32 mouse cellular contexts compared by ENCODE assay signal in the genomic region with DNA sequence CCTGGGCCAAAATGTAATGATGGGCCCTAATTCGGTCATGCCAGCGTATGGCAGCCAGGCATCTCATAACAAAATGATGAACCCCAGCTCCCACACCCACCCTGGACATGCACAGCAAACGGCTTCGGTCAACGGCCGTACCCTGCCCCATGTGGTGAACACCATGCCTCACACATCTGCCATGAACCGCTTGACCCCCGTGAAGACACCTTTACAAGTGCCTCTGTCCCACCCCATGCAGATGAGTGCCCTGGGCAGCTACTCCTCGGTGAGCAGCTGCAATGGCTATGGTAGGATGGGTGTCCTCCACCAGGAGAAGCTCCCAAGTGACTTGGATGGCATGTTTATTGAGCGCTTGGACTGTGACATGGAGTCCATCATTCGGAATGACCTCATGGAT.
"Had no signal": no experiment of that assay in that cellular context is flagged by ENCODE, and none has a peak within 500 bp of the region (broad histone marks: within the 10 kb centered on the region; RNA-seq: fewer than 3 reads in every experiment).

No protein-coding gene starts in this region.

- H3K27me3 ChIP-seq: limb, embryonic 12.5 days; limb, embryonic 13.5 days; limb, embryonic 15.5 days; liver, embryonic 12.5 days; liver, embryonic 13.5 days; liver, embryonic 15.5 days; lung, embryonic 15.5 days; midbrain, embryonic 12.5 days; midbrain, embryonic 13.5 days; midbrain, embryonic 15.5 days; neural tube, embryonic 12.5 days had no signal

- H3K4me2 ChIP-seq: limb, embryonic 12.5 days; limb, embryonic 13.5 days; limb, embryonic 15.5 days; liver, embryonic 11.5 days; liver, embryonic 12.5 days; liver, embryonic 13.5 days; liver, embryonic 15.5 days; lung, embryonic 14.5 days; lung, embryonic 15.5 days; midbrain, embryonic 11.5 days; midbrain, embryonic 12.5 days; midbrain, embryonic 13.5 days; midbrain, embryonic 15.5 days; neural tube, embryonic 12.5 days had no signal

- DNase-seq: left cerebral cortex, postnatal 4 days; liver; liver, embryonic 13.5 days; liver, postnatal 0 days; lung, adult 18-20 months; lung, adult 2 months; lung, embryonic 14.5 days; lung, postnatal 10 days; lung, postnatal 14 days; lung, postnatal 36 days; lung, postnatal 4 days; midbrain, embryonic 14.5 days had no signal

- H3K9me3 ChIP-seq: limb, embryonic 10.5 days; limb, embryonic 12.5 days; limb, embryonic 13.5 days; limb, embryonic 15.5 days; liver, embryonic 12.5 days; liver, embryonic 13.5 days; liver, embryonic 15.5 days; lung, embryonic 15.5 days; megakaryocyte, embryonic 14.5 days; midbrain, embryonic 10.5 days; midbrain, embryonic 12.5 days; midbrain, embryonic 13.5 days; midbrain, embryonic 15.5 days; neural tube, embryonic 12.5 days had no signal

- H3K27ac ChIP-seq: limb, embryonic 10.5 days; limb, embryonic 12.5 days; limb, embryonic 13.5 days; limb, embryonic 15.5 days; liver, embryonic 12.5 days; liver, embryonic 13.5 days; liver, embryonic 14.5 days; liver, embryonic 15.5 days; lung, embryonic 15.5 days; macrophage; midbrain, embryonic 10.5 days; midbrain, embryonic 12.5 days; midbrain, embryonic 13.5 days; midbrain, embryonic 15.5 days; neural tube, embryonic 12.5 days had no signal

- H3K9ac ChIP-seq: limb, embryonic 12.5 days; limb, embryonic 13.5 days; limb, embryonic 15.5 days; liver, embryonic 12.5 days; liver, embryonic 13.5 days; liver, embryonic 14.5 days; liver, embryonic 15.5 days; liver, postnatal 0 days; lung, embryonic 14.5 days; lung, embryonic 15.5 days; midbrain, embryonic 12.5 days; midbrain, embryonic 13.5 days; midbrain, embryonic 15.5 days; neural tube, embryonic 12.5 days had no signal

- H3K4me3 ChIP-seq: limb, embryonic 10.5 days; limb, embryonic 12.5 days; limb, embryonic 13.5 days; limb, embryonic 15.5 days; liver, embryonic 12.5 days; liver, embryonic 13.5 days; liver, embryonic 15.5 days; lung, embryonic 15.5 days; megakaryocyte, embryonic 14.5 days; midbrain, embryonic 10.5 days; midbrain, embryonic 12.5 days; midbrain, embryonic 13.5 days; midbrain, embryonic 15.5 days; myocyte; neural tube, embryonic 12.5 days had no signal

- H3K36me3 ChIP-seq: midbrain, embryonic 12.5 days; midbrain, embryonic 13.5 days; midbrain, embryonic 15.5 days; neural tube, embryonic 12.5 days had no signal

- ATAC-seq: liver, embryonic 12.5 days; liver, postnatal 0 days; lung, postnatal 0 days; midbrain, embryonic 13.5 days; midbrain, embryonic 15.5 days; midbrain, embryonic 16.5 days had no signal
